Mouse (Mus musculus) embryo, embryonic 9.5 days (tissue): Measurements from ENCODE around the gene Wrap73.
A peak's percentile ranks its signal among the peaks of the same experiment; 100 is the strongest.

ENCODE experiments used
- DNase-seq: peaks from one replicate; pipeline ENCODE4 v3.0.0-alpha.2; 2017; ENCODE audit errors: extremely low spot score

Wrap73 gene

GRCm38 (mm10) chr4:154140213-154141008 is 1.8 kb upstream of the Wrap73 start:
- peak; percentile 48 for DNase-seq

GRCm38 (mm10) chr4:154141009-154141867 is 934 bp upstream of the Wrap73 start:
- no peak for DNase-seq

GRCm38 (mm10) chr4:154144712-154145111 is 2.5 kb downstream of the Wrap73 start:
- no peak for DNase-seq

- no peak for DNase-seq
These were observed 4.2 kb downstream of the Wrap73 start for GRCm38 (mm10) chr4:154146342-154146741.

- no peak for DNase-seq
These were observed 11.9 kb downstream of the Wrap73 start for GRCm38 (mm10) chr4:154154104-154154503.

- no peak for DNase-seq
These were observed 13.9 kb downstream of the Wrap73 start for GRCm38 (mm10) chr4:154156050-154156449.

- no peak for DNase-seq
These were observed 15.9 kb downstream of the Wrap73 start for GRCm38 (mm10) chr4:154157970-154158662.

- DNase-seq, result peak; percentile 83
These were observed 16.8 kb downstream of the Wrap73 start for GRCm38 (mm10) chr4:154159002-154159401.

GRCm38 (mm10) chr4:154159961-154160537 is 17.9 kb downstream of the Wrap73 start:
- DNase-seq, result no peak

GRCm38 (mm10) chr4:154160538-154161390 is 18.6 kb downstream of the Wrap73 start, which contains the start of gene Tprgl:
Tprgl (minus strand) TSS chr4:154160666.
- DNase-seq, result peak; percentile 97

- peak; percentile 77 for DNase-seq
These were observed 21.1 kb downstream of the Wrap73 start for GRCm38 (mm10) chr4:154163296-154163695.

- peak; percentile 59 for DNase-seq
These were observed 24.9 kb downstream of the Wrap73 start for GRCm38 (mm10) chr4:154167053-154167452.

GRCm38 (mm10) chr4:154170021-154170420 is 27.8 kb downstream of the Wrap73 start:
- no peak for DNase-seq

GRCm38 (mm10) chr4:154170506-154171150 is 28.5 kb downstream of the Wrap73 start, which contains the start of gene Megf6:
Megf6 (plus strand) TSS chr4:154170730.
- DNase-seq, result peak; percentile 89

- DNase-seq, result peak; percentile 66
These were observed 29.2 kb downstream of the Wrap73 start for GRCm38 (mm10) chr4:154171151-154171930.

- DNase-seq, result no peak
These were observed 29.9 kb downstream of the Wrap73 start for GRCm38 (mm10) chr4:154171931-154172604.

- DNase-seq, result peak; percentile 52
These were observed 35.1 kb downstream of the Wrap73 start for GRCm38 (mm10) chr4:154177257-154177656.

GRCm38 (mm10) chr4:154181001-154181400 is 38.8 kb downstream of the Wrap73 start:
- no peak for DNase-seq

GRCm38 (mm10) chr4:154183566-154183965 is 41.4 kb downstream of the Wrap73 start:
- DNase-seq, result no peak
